In genomic region chr10:14017822-14018364, GRCm38 (mm10) we compare ENCODE assay signal across 8 mouse cellular contexts. TPM values are rescaled to one million over a fixed set of nuclear protein-coding genes. Genes with fewer than 3 reads are reported as not detected.
DNase-seq lines count a peak whose midpoint lies in the region; ATAC-seq and TF ChIP-seq lines count a peak whose summit lies in the region.

No protein-coding gene starts in this region.

- peak; percentile 83 for ATAC-seq in heart, embryonic 14.5 days (ENCODE audit: insufficient number of reproducible peaks, insufficient read depth, low FRiP score, low read depth)
- ATAC-seq in kidney, postnatal 0 days (replicated peaks; ENCODE audit: low FRiP score, low read depth): peak; percentile 84
- peak; percentile 22; the same call in 1 of the 2 replicates for ATAC-seq in midbrain, embryonic 11.5 days (ENCODE audit: low FRiP score)

- no peak for TF ChIP-seq POLR2A in thymus, adult 2 months (IDR thresholded peaks at IDR 0.05; ENCODE audit: control insufficient read depth, extremely low read depth, insufficient read depth, low read length, poor library complexity)

- DNase-seq in thymus, adult 2 months: no peak
- DNase-seq in thymus, postnatal 36 days: no peak
- DNase-seq in embryo, embryonic 10 days (ENCODE audit: low spot score): peak; percentile 59
- peak; percentile 86 for DNase-seq in kidney, postnatal 0 days (ENCODE audit: low spot score)
- DNase-seq in midbrain, embryonic 11.5 days (ENCODE audit: low spot score, missing footprints): peak; percentile 89
- peak; percentile 77 for DNase-seq in telencephalon, adult 2 months (ENCODE audit: low read depth, low spot score)
- no peak for DNase-seq in thymus, postnatal 25 days

- WGBS in thymus, adult 2 months: 64% methylated on average over 12 of the region's 12 CpGs
- 0% methylated on average over 12 of the region's 12 CpGs for WGBS in heart, embryonic 14.5 days
- 1% methylated on average over 12 of the region's 12 CpGs for WGBS in kidney, postnatal 0 days
- WGBS in midbrain, embryonic 11.5 days: 8% methylated on average over 12 of the region's 12 CpGs

- no peaks in the 10 kb centered on the region for H3K27me3 ChIP-seq in thymus, adult 2 months (ENCODE audit: control insufficient read depth, insufficient read depth, low read length)
- H3K27me3 ChIP-seq in heart, embryonic 14.5 days (ENCODE audit: control insufficient read depth, insufficient read depth, low read length): no peaks in the 10 kb centered on the region
- H3K27me3 ChIP-seq in kidney, postnatal 0 days (ENCODE audit: insufficient read depth, low read length): no peaks in the 10 kb centered on the region
- H3K27me3 ChIP-seq in midbrain, embryonic 11.5 days (ENCODE audit: control insufficient read depth, insufficient read depth, low read length): no peaks in the 10 kb centered on the region

- no peaks in the 10 kb centered on the region for H3K36me3 ChIP-seq in thymus, adult 2 months (ENCODE audit: control insufficient read depth, insufficient read depth, low read length)
- no peaks in the 10 kb centered on the region for H3K36me3 ChIP-seq in heart, embryonic 14.5 days (ENCODE audit: control insufficient read depth, insufficient read depth, low read length)
- H3K36me3 ChIP-seq in kidney, postnatal 0 days (ENCODE audit: insufficient read depth, low read length): no peaks in the 10 kb centered on the region
- no peaks in the 10 kb centered on the region for H3K36me3 ChIP-seq in midbrain, embryonic 11.5 days (ENCODE audit: control insufficient read depth, insufficient read depth, low read length)

- peak overlapping the region; percentile 75 for H3K4me2 ChIP-seq in heart, embryonic 14.5 days (ENCODE audit: low read length)
- peak overlapping the region; percentile 61 for H3K4me2 ChIP-seq in kidney, postnatal 0 days (ENCODE audit: low read length)
- H3K4me2 ChIP-seq in midbrain, embryonic 11.5 days: peak overlapping the region; percentile 27; the same call in 1 of the 2 replicates

- H3K9me3 ChIP-seq in heart, embryonic 14.5 days (ENCODE audit: control insufficient read depth, low read length): no peaks in the 10 kb centered on the region
- H3K9me3 ChIP-seq in kidney, postnatal 0 days (replicated peaks; ENCODE audit: low read length): no peaks in the 10 kb centered on the region
- H3K9me3 ChIP-seq in midbrain, embryonic 11.5 days (ENCODE audit: control insufficient read depth, low read length): no peaks in the 10 kb centered on the region

- H3K27ac ChIP-seq in thymus, adult 2 months (ENCODE audit: control insufficient read depth, insufficient read depth, low read length): peak overlapping the region; percentile 36; the same call in 1 of the 2 replicates
- H3K27ac ChIP-seq in heart, embryonic 14.5 days (replicated peaks in 1 of 2; ENCODE audit: control insufficient read depth in 1 of 2, insufficient read depth in 1 of 2, low read depth in 2 of 2, low read length in 2 of 2): peak overlapping the region; percentile 90
- H3K27ac ChIP-seq in kidney, postnatal 0 days: peak overlapping the region; percentile 63
- H3K27ac ChIP-seq in midbrain, embryonic 11.5 days (ENCODE audit: low read depth, low read length): no peak overlapping the region

- H3K9ac ChIP-seq in heart, embryonic 14.5 days (ENCODE audit: low read length): peak overlapping the region; percentile 71
- 0 out of 2 replicates have a peak overlapping the region, but pooled peaks have one; percentile 9 for H3K9ac ChIP-seq in kidney, postnatal 0 days (ENCODE audit: low read depth, low read length)
- no peak overlapping the region for H3K9ac ChIP-seq in midbrain, embryonic 11.5 days (ENCODE audit: low read length)

- no peak for TF ChIP-seq CTCF in thymus, adult 2 months (IDR thresholded peaks at IDR 0.05; ENCODE audit: borderline replicate concordance, control insufficient read depth, extremely low read depth, insufficient read depth, low read length, poor library complexity)
- no peak for TF ChIP-seq CTCF in kidney, postnatal 0 days (IDR thresholded peaks at IDR 0.05; ENCODE audit: low read depth)

- H3K4me3 ChIP-seq in thymus, adult 2 months (ENCODE audit: control insufficient read depth, insufficient read depth, low read length): no peak overlapping the region
- peak overlapping the region; percentile 45 to 59 for H3K4me3 ChIP-seq in heart, embryonic 14.5 days (ENCODE audit: control insufficient read depth in 1 of 2, insufficient read depth in 1 of 2, low read depth in 1 of 2, low read length in 2 of 2)
- H3K4me3 ChIP-seq in kidney, postnatal 0 days (replicated peaks; ENCODE audit: low read depth, low read length): peak overlapping the region; percentile 25; the same call in 1 of the 2 replicates
- H3K4me3 ChIP-seq in midbrain, embryonic 11.5 days (ENCODE audit: low read depth, low read length): no peak overlapping the region

- peaks cover 16% of the 10 kb centered on the region for H3K4me1 ChIP-seq in thymus, adult 2 months (replicated peaks; ENCODE audit: control insufficient read depth, insufficient read depth, low read length)
- H3K4me1 ChIP-seq in heart, embryonic 14.5 days (ENCODE audit: control insufficient read depth in 2 of 2, insufficient read depth in 2 of 2, low read length in 2 of 2): peaks cover 6 to 45% of the 10 kb centered on the region in 2 experiments
- H3K4me1 ChIP-seq in kidney, postnatal 0 days (replicated peaks; ENCODE audit: insufficient read depth, low read length): peaks cover 4% of the 10 kb centered on the region; the same call in 1 of the 2 replicates
- peaks cover 6% of the 10 kb centered on the region; the same call in 1 of the 2 replicates for H3K4me1 ChIP-seq in midbrain, embryonic 11.5 days (ENCODE audit: control insufficient read depth, insufficient read depth, low read length)

RNA-seq across cellular contexts. Expression of gene Hivep2, which starts 52.0 kb away (rescaled TPM):
- 26.4 and 32.0 TPM in 2 replicates for polyA plus RNA-seq in thymus, adult 2 months (2012; rRNA removed)
- polyA plus RNA-seq in heart, embryonic 14.5 days (2014; fragmentation: Nextera tagmentation; extraction: Ambion mirVana): 6.8 and 9.9 TPM in 2 replicates
- polyA plus RNA-seq in kidney, postnatal 0 days (2015; fragmentation: Nextera tagmentation; extraction: Ambion mirVana): 3.4 and 4.2 TPM in 2 replicates
- 5.4 and 6.5 TPM in 2 replicates for polyA plus RNA-seq in midbrain, embryonic 11.5 days (2014; fragmentation: Nextera tagmentation; extraction: Ambion mirVana)

Comparison
In these comparisons a context has a peak if more than half of its experiments do, and no peak if none do; other contexts are left out.
1. DNase-seq: peak in embryo, embryonic 10 days (single experiment), kidney, postnatal 0 days (single experiment), midbrain, embryonic 11.5 days (single experiment) and telencephalon, adult 2 months (single experiment); none in thymus, adult 2 months (single experiment), thymus, postnatal 36 days (0 of 2) and thymus, postnatal 25 days (single experiment).
2. H3K4me3 ChIP-seq: peak in heart, embryonic 14.5 days (2 of 2) and kidney, postnatal 0 days (single experiment); none in thymus, adult 2 months (single experiment) and midbrain, embryonic 11.5 days (single experiment).
3. ATAC-seq: peak in every context shown above with its lines; median percentile 84 in kidney, postnatal 0 days; 83 in heart, embryonic 14.5 days; 22 in midbrain, embryonic 11.5 days.
4. Peak in every context shown above with its lines, with median percentiles within 50 percentile points of each other: H3K4me2 ChIP-seq.